In genomic region chr4:63668255-63668654, GRCm38 (mm10) we compare ENCODE assay signal across 9 mouse cellular contexts. TPM values are rescaled to one million over a fixed set of nuclear protein-coding genes. Genes with fewer than 3 reads are reported as not detected.
DNase-seq lines count a peak whose midpoint lies in the region; ATAC-seq lines count a peak whose summit lies in the region.
"Had no signal": no experiment of that assay in that cellular context is flagged by ENCODE, and none has a peak within 500 bp of the region (broad histone marks: within the 10 kb centered on the region; RNA-seq: fewer than 3 reads in every experiment).

No protein-coding gene starts in this region.

- H3K27ac ChIP-seq in midbrain, embryonic 10.5 days (replicated peaks), result no peak overlapping the region
- H3K27ac ChIP-seq in kidney, embryonic 14.5 days (ENCODE audit: low read depth, low read length), result no peak overlapping the region
- H3K27ac ChIP-seq: neural tube, embryonic 12.5 days had no signal

- H3K27me3 ChIP-seq in midbrain, embryonic 10.5 days (ENCODE audit: low read depth, poor library complexity, severe bottlenecking), result no peaks in the 10 kb centered on the region
- no peaks in the 10 kb centered on the region for H3K27me3 ChIP-seq in kidney, embryonic 14.5 days (ENCODE audit: control insufficient read depth, insufficient read depth, low read length)
- H3K27me3 ChIP-seq: neural tube, embryonic 12.5 days had no signal

- peak; percentile 99 for ATAC-seq in inflammation-experienced regulatory T-cells, adult 6 months
- ATAC-seq in cerebellum, adult (ENCODE audit: insufficient number of reproducible peaks, low FRiP score, low TSS enrichment), result no peak
- ATAC-seq in kidney, embryonic 14.5 days (ENCODE audit: low FRiP score, low TSS enrichment), result no peak

- 82% methylated on average over 4 of the region's 4 CpGs for WGBS in midbrain, embryonic 10.5 days
- 81% methylated on average over 4 of the region's 4 CpGs for WGBS in kidney, embryonic 14.5 days

- H3K4me3 ChIP-seq in midbrain, embryonic 10.5 days, result no peak overlapping the region
- H3K4me3 ChIP-seq in kidney, embryonic 14.5 days (ENCODE audit: low read length), result no peak overlapping the region
- H3K4me3 ChIP-seq: neural tube, embryonic 12.5 days had no signal

- peak; percentile 76 for DNase-seq in right cerebral cortex, adult 18-20 months
- DNase-seq in right cerebral cortex, postnatal 4 days, result no peak
- peak; percentile 76 for DNase-seq in adrenal gland, adult 2 months
- peak; percentile 81 to 89 for DNase-seq in natural killer cell, adult 2 months (ENCODE audit: low spot score in 2 of 2)
- DNase-seq in midbrain, embryonic 10.5 days (ENCODE audit: low spot score), result no peak

- no peaks in the 10 kb centered on the region for H3K9me3 ChIP-seq in midbrain, embryonic 10.5 days (replicated peaks)
- no peaks in the 10 kb centered on the region for H3K9me3 ChIP-seq in kidney, embryonic 14.5 days (ENCODE audit: control insufficient read depth, low read length)
- H3K9me3 ChIP-seq: neural tube, embryonic 12.5 days had no signal

- H3K4me1 ChIP-seq in midbrain, embryonic 10.5 days, result no peaks in the 10 kb centered on the region
- no peaks in the 10 kb centered on the region for H3K4me1 ChIP-seq in kidney, embryonic 14.5 days (ENCODE audit: control insufficient read depth, insufficient read depth, low read length)
- H3K4me1 ChIP-seq: neural tube, embryonic 12.5 days had no signal

- no peak overlapping the region for H3K9ac ChIP-seq in kidney, embryonic 14.5 days (ENCODE audit: low read depth, low read length)
- H3K9ac ChIP-seq: neural tube, embryonic 12.5 days had no signal

- no peak overlapping the region for H3K4me2 ChIP-seq in kidney, embryonic 14.5 days (replicated peaks; ENCODE audit: low read depth, low read length)
- H3K4me2 ChIP-seq: neural tube, embryonic 12.5 days had no signal

- H3K36me3 ChIP-seq in midbrain, embryonic 10.5 days, result no peaks in the 10 kb centered on the region
- no peaks in the 10 kb centered on the region for H3K36me3 ChIP-seq in kidney, embryonic 14.5 days (ENCODE audit: control insufficient read depth, insufficient read depth, low read length)
- H3K36me3 ChIP-seq: neural tube, embryonic 12.5 days had no signal

RNA-seq across cellular contexts. Expression of gene Gm11214, which starts 5.1 kb away (rescaled TPM):
- total RNA-seq in adrenal gland, adult 2 months (2021), result not detected
- polyA plus RNA-seq in adrenal gland, adult 2 months (2012; rRNA removed), result not detected in 2 replicates
- polyA plus RNA-seq in inflammation-experienced regulatory T-cells, adult 6 months (2017; shearing (Covaris generic)), result not detected
- not detected in 2 replicates for polyA plus RNA-seq in midbrain, embryonic 10.5 days (2016; fragmentation: Nextera tagmentation; extraction: Ambion mirVana)
- polyA plus RNA-seq in kidney, embryonic 14.5 days (2014; fragmentation: Nextera tagmentation; extraction: Ambion mirVana), result not detected in 2 replicates
- polyA plus RNA-seq: neural tube, embryonic 12.5 days had no signal

RNA-seq across cellular contexts. Expression of gene Tex48, which starts 46.0 kb away (rescaled TPM):
- total RNA-seq in adrenal gland, adult 2 months (2021), result not detected
- not detected in 2 replicates for polyA plus RNA-seq in adrenal gland, adult 2 months (2012; rRNA removed)
- not detected for polyA plus RNA-seq in inflammation-experienced regulatory T-cells, adult 6 months (2017; shearing (Covaris generic))
- not detected in 2 replicates for polyA plus RNA-seq in midbrain, embryonic 10.5 days (2016; fragmentation: Nextera tagmentation; extraction: Ambion mirVana)
- polyA plus RNA-seq in kidney, embryonic 14.5 days (2014; fragmentation: Nextera tagmentation; extraction: Ambion mirVana), result not detected in 2 replicates
- polyA plus RNA-seq: neural tube, embryonic 12.5 days had no signal

Comparison
In these comparisons a context has a peak if more than half of its experiments do, and no peak if none do; other contexts are left out.
1. DNase-seq: peak in right cerebral cortex, adult 18-20 months (single experiment), adrenal gland, adult 2 months (single experiment) and natural killer cell, adult 2 months (2 of 2); none in right cerebral cortex, postnatal 4 days (single experiment) and midbrain, embryonic 10.5 days (single experiment).